Mouse (Mus musculus): Measurements from ENCODE around the gene Btbd2. TPM values are rescaled to one million over a fixed set of nuclear protein-coding genes. Genes with fewer than 3 reads are reported as not detected.
A peak's percentile ranks its signal among the peaks of the same experiment; 100 is the strongest.

Gene Btbd2
- total RNA-seq, 1 experiment from 2014 or later = 13.6 TPM

DNA sequence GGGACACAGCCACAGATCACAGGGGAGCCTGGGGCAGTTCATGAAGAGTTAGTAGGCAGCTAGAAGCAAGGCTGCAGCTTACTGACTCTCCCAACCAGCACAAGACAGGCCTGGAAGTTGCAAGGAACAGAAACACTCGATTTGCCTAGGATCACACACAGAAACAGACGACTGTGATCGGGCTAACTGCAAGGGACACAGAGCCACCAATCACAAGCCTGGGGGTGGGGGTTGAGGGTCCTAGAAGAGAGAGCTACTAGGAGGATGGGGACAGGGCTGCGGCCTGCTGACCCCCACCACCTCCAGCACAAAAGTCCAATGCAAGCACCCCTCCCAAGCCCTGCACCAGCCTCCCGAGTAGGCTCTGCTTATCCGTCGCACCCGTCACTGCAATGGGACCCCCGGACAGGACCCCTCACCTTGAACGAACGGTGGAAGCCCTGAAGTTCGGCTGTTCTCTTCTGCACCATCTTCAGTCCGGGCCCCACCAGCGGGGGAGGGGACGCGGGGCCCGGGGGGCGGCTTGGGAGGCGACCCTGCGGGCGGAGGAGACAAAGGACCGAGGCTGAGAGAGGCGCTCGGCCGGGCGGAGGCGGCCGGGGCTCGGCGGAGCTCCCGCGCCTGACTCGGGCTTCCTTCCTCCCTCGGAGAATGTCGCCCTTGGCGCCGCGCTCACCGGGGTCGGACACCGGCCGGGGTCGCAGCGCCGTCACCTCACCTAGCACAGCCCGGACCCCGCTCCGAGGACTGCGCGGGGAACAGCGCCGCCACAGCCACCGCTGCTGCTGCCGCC, 18.7 kb upstream of the Btbd2 start:
- ATAC-seq (replicated peaks in 1 of 2; ENCODE audit: insufficient read depth in 1 of 2, low FRiP score in 2 of 2, low TSS enrichment in 1 of 2, low read depth in 1 of 2, poor library complexity in 2 of 2, severe bottlenecking in 2 of 2) = no peak

- no peak for ATAC-seq (replicated peaks in 1 of 2; ENCODE audit: insufficient read depth in 1 of 2, low FRiP score in 2 of 2, low TSS enrichment in 1 of 2, low read depth in 1 of 2, poor library complexity in 2 of 2, severe bottlenecking in 2 of 2)
These were observed 18.1 kb upstream of the Btbd2 start for GRCm38 (mm10) chr10:80674851-80675404.

DNA sequence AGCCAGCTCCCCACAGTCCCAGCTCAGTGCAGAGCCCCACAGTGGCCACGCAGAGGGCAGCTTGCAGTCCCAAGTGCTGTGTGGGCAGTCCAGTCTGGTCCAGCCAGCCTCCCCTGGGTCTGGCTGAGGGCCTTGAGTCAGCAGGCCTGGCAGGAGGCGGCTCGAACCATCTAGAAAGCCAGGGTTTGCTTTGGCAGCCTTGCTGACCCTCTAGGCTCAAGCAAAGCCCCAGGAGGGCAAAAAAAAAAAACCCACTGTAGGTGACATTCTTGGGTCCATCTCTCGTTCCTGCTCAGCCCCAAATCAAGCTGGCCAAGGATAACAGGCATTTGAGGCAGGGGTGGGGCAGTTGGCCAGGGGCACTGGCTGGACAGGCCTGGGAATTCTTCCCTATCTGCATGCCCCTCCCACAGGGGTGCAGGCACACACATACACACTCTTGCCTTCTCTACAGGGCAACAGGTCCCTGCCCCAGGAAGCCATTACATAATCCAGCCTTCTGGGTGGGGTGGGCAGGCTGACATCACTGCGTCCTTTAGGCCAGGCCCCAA, 17.4 kb upstream of the Btbd2 start:
- ATAC-seq (replicated peaks in 1 of 2; ENCODE audit: insufficient read depth in 1 of 2, low FRiP score in 2 of 2, low TSS enrichment in 1 of 2, low read depth in 1 of 2, poor library complexity in 2 of 2, severe bottlenecking in 2 of 2) = no peak

- ATAC-seq (replicated peaks in 1 of 2; ENCODE audit: insufficient read depth in 1 of 2, low FRiP score in 2 of 2, low TSS enrichment in 1 of 2, low read depth in 1 of 2, poor library complexity in 2 of 2, severe bottlenecking in 2 of 2) = no peak
These were observed 16.8 kb upstream of the Btbd2 start for GRCm38 (mm10) chr10:80673690-80674089.

DNA sequence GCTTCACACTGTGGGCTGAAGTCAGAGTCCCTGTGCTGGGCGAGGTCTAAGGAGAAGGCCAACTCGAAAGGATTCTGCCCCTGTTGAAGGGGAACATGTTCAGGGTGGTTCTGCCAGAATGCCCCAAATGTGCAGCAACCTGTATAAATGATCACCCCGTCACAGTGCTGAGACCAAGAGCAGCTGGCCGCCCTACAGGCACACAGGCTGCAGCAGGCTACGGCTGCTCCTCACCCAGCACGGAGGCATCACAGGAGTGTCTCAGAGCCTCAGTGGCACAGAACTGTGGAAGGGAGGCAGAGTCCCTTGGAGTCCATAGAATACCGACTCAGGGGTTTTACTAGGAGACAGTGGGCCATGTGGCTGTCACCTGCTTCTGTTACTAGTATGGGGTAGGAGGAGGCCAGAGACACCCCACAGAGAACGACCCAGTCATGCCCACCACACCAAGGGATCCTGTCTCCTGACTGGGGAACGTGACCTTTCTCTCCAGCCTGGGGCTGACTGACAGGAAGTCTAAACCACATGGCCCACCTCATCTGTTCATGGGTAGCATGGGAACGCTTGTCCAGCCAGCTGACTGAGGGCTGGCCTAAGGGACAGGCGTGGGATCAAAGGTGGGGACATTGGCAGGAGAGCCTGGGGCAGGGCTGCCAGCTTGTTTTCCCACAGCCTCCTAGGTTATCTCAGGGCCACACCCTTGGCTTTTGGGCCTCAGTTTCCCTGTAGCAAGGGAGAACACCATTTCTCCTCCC, 15.2 kb upstream of the Btbd2 start:
- no peak for ATAC-seq (replicated peaks in 1 of 2; ENCODE audit: insufficient read depth in 1 of 2, low FRiP score in 2 of 2, low TSS enrichment in 1 of 2, low read depth in 1 of 2, poor library complexity in 2 of 2, severe bottlenecking in 2 of 2)

DNA sequence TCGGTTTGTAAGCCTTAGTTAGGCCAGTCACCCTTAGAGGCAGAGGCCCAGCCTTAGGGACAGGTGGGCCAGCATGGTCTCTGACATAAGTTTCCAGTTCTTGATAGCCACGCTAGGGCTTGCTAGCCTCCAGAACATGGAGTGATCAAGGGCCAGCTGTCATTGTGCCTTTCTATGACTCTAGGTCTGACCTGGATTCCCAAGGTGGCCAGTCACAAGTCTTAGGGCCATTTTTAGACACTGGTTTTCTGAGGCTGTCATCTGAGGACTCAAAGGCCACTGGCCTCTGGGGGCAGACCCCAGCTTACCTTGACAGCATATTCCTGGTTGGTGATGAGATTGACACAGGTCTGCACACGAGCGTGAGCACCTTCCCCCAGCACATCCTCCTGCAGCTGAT, 14.4 kb upstream of the Btbd2 start:
- no peak for ATAC-seq (replicated peaks in 1 of 2; ENCODE audit: insufficient read depth in 1 of 2, low FRiP score in 2 of 2, low TSS enrichment in 1 of 2, low read depth in 1 of 2, poor library complexity in 2 of 2, severe bottlenecking in 2 of 2)

DNA sequence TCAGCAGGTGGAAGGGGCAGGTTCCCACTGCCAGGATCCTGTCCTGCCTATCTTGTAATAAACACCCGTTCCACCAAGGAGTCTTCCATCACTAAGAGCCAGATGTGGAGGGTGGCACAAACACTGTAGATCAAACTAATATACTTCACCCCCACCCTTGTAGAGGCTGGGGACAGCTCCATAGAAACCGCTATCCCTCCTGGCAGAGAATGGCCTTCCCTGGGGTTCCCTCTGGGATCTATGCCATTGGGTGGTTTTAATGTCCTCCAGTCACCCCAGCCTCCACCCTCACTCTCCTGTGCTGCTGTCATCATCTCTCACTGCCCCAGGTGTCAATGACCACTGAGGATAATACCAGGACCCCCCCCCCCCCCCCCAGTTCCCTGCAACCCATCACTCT, 13.7 kb upstream of the Btbd2 start:
- ATAC-seq (replicated peaks in 1 of 2; ENCODE audit: insufficient read depth in 1 of 2, low FRiP score in 2 of 2, low TSS enrichment in 1 of 2, low read depth in 1 of 2, poor library complexity in 2 of 2, severe bottlenecking in 2 of 2) = no peak

DNA sequence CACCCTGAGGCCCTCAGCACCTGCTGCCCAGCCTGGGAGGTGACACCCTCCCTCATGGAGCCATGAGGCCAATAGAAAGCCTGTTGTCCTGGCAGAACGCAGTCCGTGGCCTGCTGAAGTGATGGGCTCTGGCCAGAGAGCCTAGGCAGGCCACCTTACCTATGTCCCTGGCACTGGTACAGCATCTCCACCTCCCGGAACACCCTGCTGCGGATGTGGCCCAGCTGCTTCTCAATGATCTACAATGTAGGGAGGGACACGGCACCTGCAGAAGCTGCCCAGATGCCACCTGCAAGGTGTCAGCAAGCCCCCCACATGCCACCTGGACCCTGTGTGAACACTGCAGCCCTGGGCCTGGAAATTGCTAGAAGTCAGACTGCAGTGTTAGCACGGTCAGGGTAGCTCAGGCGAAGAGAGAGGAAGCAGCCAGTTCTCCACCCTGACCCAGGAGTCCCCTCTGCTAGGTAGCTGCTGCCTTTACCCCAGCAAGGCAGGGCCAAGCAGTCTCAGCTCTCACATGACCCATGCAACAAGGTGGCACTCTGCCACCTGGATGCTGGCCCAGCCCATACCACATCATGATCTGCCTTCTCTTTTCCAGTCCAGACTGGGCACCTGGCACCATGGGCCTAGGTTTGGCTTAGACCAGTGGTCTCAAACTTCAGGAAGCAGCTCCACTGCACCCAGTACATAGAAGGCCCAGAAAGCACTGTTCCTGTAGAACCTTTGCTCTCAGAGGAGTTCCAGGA, 13.0 kb upstream of the Btbd2 start:
- ATAC-seq (replicated peaks in 1 of 2; ENCODE audit: insufficient read depth in 1 of 2, low FRiP score in 2 of 2, low TSS enrichment in 1 of 2, low read depth in 1 of 2, poor library complexity in 2 of 2, severe bottlenecking in 2 of 2) = peak; percentile 7 to 30; a peak in 2 of 4 replicates

DNA sequence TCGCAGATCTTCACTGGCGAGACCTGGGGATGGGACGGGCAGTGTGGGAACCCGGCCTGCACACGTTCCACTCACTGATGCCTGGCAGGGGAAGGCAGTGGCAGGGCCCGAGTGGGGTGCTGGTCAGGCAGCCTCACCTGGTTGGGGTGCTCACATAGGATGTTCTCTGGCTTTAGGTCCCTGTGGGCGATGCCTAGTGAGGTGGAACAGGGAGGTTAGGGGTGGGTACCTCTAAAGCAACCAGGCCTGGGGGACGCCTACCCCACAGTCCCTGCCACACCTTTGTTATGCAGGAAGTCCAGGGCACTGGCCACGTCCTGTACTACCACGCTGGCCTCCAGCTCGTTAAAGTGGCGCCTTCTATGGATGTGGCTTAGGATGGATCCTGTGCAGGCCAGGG, 12.1 kb upstream of the Btbd2 start:
- no peak for ATAC-seq (replicated peaks in 1 of 2; ENCODE audit: insufficient read depth in 1 of 2, low FRiP score in 2 of 2, low TSS enrichment in 1 of 2, low read depth in 1 of 2, poor library complexity in 2 of 2, severe bottlenecking in 2 of 2)

DNA sequence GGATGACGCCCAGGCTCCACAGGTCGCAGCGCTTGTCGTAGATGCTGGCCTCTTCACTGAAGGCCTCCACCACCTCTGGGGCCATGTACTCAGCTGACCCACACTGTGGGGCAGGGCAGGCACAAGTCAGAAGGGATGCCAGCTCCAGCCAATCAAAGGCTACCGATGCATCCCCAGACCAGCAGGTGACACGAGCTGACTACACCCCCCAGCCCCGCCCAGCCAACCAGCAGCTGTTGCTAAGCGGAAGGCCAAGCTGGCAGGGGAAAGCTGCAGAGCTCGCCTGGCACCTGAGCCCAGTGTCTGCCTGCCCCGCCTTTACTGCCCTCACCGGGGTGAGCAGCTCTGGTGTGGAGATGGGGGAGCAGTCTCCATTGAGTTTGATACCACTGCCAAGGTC, 11.7 kb upstream of the Btbd2 start:
- ATAC-seq (replicated peaks in 1 of 2; ENCODE audit: insufficient read depth in 1 of 2, low FRiP score in 2 of 2, low TSS enrichment in 1 of 2, low read depth in 1 of 2, poor library complexity in 2 of 2, severe bottlenecking in 2 of 2) = no peak

DNA sequence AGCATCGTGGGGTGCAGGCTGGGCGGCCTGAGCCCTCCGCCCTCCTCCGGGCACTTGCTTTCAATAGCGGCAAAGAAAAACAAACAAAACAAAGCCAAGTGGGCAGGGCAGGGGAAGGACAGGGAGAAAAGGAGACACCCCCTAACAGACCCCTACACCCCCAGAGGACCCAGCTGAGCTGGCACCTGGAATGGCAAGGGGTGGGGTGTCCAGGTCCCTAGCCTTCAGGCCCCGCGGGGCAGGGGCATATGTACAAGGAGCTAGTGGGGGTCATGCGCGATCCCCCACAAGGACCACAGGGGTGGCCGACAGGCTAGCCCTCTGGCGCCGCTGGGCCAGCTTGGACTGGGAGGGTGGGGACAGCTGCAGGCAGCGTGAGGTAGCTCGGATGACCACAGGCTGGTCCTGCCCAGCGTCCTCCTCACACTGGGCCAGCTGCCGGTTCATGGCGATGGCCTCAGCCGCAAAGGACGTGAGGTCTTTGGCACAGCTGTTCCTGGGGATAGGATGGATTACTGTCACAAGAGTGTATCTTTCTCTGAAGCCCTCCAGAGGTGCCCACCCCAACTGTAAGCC, 10.1 kb upstream of the Btbd2 start:
- no peak for ATAC-seq (replicated peaks in 1 of 2; ENCODE audit: insufficient read depth in 1 of 2, low FRiP score in 2 of 2, low TSS enrichment in 1 of 2, low read depth in 1 of 2, poor library complexity in 2 of 2, severe bottlenecking in 2 of 2)

DNA sequence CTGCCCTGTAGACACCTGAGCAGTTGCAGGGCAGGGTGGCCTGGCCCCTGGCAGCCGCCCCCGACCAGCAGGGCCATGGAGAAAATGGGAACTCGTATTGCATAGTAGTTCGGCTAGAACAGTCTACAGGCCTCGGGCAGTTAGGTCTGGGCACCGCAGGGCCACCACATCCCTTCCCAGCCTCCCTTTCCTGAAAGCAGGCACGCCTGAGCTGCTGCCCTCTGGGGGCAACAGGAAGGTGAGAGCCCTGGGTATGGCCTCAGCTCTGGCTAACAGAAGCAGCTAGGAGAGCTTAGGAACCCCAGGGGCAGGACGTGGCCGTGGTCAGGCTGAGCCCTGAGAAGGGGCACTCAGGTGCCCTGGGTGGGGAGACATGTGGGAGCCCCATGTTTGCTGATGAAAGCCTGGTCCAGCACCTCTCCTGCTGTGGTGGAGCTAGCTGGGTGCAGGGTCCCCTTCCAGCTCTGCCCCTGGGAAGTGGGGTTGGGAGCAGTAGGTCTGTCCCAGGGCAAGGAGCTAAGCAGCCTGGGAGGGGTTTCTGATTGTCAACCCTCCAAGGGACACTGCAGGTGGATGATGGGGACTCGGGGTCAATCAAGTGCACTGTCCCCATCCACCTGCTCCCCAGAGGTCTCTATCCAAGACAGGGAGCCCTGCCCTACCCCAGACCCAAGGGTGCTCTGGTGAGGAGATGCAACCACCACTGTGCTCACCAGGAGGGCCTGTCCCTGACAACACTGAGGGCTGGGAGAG, 9.3 kb upstream of the Btbd2 start:
- peak; percentile 8 to 44; a peak in 2 of 4 replicates for ATAC-seq (replicated peaks in 1 of 2; ENCODE audit: insufficient read depth in 1 of 2, low FRiP score in 2 of 2, low TSS enrichment in 1 of 2, low read depth in 1 of 2, poor library complexity in 2 of 2, severe bottlenecking in 2 of 2)

DNA sequence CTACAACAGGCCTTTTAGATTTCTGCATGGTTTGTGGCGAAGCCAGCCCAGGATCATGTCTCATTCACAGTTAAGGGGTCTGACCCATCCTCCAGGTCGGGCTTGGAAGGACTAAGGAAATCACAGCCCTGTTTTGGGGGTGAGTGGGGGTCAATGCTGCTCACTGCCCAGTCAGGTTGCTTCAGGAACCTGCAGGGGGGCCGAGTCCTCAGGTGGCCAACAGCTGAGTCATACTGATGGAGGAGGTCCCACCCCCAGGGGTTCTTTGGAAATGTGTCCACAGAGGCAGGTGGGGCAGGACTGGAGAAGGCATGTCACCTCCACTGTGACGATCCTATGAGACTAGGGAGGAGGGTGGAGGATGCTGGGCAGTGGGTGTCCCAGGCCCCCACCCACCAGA, 8.6 kb upstream of the Btbd2 start:
- no peak for ATAC-seq (replicated peaks in 1 of 2; ENCODE audit: insufficient read depth in 1 of 2, low FRiP score in 2 of 2, low TSS enrichment in 1 of 2, low read depth in 1 of 2, poor library complexity in 2 of 2, severe bottlenecking in 2 of 2)

GRCm38 (mm10) chr10:80665016-80665380, 8.1 kb upstream of the Btbd2 start:
- 0 out of 4 replicates have a peak, but pooled peaks of 1 of the 2 experiments have one; percentile 5 for ATAC-seq (replicated peaks in 1 of 2; ENCODE audit: insufficient read depth in 1 of 2, low FRiP score in 2 of 2, low TSS enrichment in 1 of 2, low read depth in 1 of 2, poor library complexity in 2 of 2, severe bottlenecking in 2 of 2)

- peak; percentile 37 to 56 for ATAC-seq (replicated peaks in 1 of 2; ENCODE audit: insufficient read depth in 1 of 2, low FRiP score in 2 of 2, low TSS enrichment in 1 of 2, low read depth in 1 of 2, poor library complexity in 2 of 2, severe bottlenecking in 2 of 2)
These were observed 7.5 kb upstream of the Btbd2 start for GRCm38 (mm10) chr10:80664197-80665015.
